Mouse (Mus musculus) left cerebral cortex, adult 2 months (tissue): ENCODE measurements around the gene Adam23. TPM values are rescaled to one million over a fixed set of nuclear protein-coding genes. Genes with fewer than 3 reads are reported as not detected.
"Not testable (repeated sequence)": the region's sequence is repeated elsewhere in the genome, so short reads cannot be mapped to it uniquely, and the experiment has no call there.

Experiments used
- DNase-seq, 2 experiments: peaks; one replicate each; pipeline ENCODE4 v3.0.0; 2021 to 2022; ENCODE audit warnings: low spot score in 2 of 2, mixed read lengths in 1 of 2; ENCODE audit errors: extremely low spot score in 1 of 2
- H3K27ac ChIP-seq: fragments of 200-600 bp; 2 replicates; pipeline ENCODE4 v1.8.1; 2022
- H3K4me3 ChIP-seq: fragments of 200-600 bp; 2 replicates; pipeline ENCODE4 v1.8.1; 2022
- CTCF ChIP-seq: fragments of 200-600 bp; IDR thresholded peaks from 2 replicates; pipeline ENCODE4 v1.8.1; 2022; ENCODE audit warnings: antibody characterized with exemption, mild to moderate bottlenecking, moderate library complexity
- intact Hi-C: fragments of 180-260 bp; cut with DNase I; formaldehyde crosslinking; loops from one replicate; pipeline ENCODE4 v1.15.1; 2025
- total RNA-seq, 2 experiments: library from RNA; stranded (reverse); gene quantifications; 2 replicates each; pipeline ENCODE4 v1.2.3; 2021

The Adam23 gene
- total RNA-seq, 2 experiments from 2014 or later: 146 to 155 TPM

DNA sequence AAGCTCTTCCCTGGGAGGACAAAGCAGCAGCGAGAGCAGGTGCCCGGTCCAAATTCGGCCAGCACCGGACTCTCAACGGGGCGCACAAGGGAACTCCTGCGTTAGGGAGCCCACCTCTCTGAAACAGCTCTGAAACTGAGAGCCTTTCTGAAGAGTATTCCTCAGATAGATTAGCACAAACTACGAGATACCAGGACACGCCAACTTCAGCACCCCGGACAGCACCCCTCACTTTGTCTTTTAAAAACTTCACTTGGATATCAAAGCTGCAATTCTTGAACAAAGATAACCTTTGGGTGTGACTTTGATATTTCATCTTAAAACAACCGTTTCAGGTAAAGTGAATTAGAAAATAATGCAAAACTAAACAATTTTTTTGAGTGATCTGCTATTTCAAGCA is 168.9 kb downstream of the Adam23 start:
- TF ChIP-seq CTCF: no peak
- intact Hi-C loops: no loop called here
- Histone ChIP-seq H3K4me3 (0 out of 2 replicates have a peak overlapping the region, but pooled peaks have one; percentile 22), H3K27ac (no peak overlapping the region)
- DNase-seq: no peak

- no peak for DNase-seq
- Histone ChIP-seq H3K4me3 (no peak within 1 kb of the TSS), H3K27ac (no peak within 1 kb of the TSS)
- intact Hi-C loops: no loop called here
- TF ChIP-seq CTCF: no peak
Measured at GRCm38 (mm10) chr1:63615668-63616067, 170.0 kb downstream of the Adam23 start, which contains the start of gene Gm39653. Gm39653 (plus strand) TSS chr1:63615968.

GRCm38 (mm10) chr1:63628211-63628610 is 182.5 kb downstream of the Adam23 start:
- no peak for TF ChIP-seq CTCF
- intact Hi-C loops: no loop called here
- H3K4me3 ChIP-seq: no peak overlapping the region
- no peak for DNase-seq
- H3K27ac ChIP-seq: no peak overlapping the region

- DNase-seq, H3K27ac ChIP-seq, intact Hi-C loops, H3K4me3 ChIP-seq: not testable (repeated sequence)
Measured at GRCm38 (mm10) chr1:63630390-63630789, 184.7 kb downstream of the Adam23 start.

GRCm38 (mm10) chr1:63639921-63640320 is 194.2 kb downstream of the Adam23 start:
- Histone ChIP-seq H3K27ac (no peak overlapping the region), H3K4me3 (no peak overlapping the region)
- intact Hi-C loops: no loop called here
- no peak for TF ChIP-seq CTCF
- DNase-seq: no peak

Other genes with a start within 250 kb of the Adam23 start
- under 1 TPM; 0.58 to 0.81 TPM for gene Gpr1, start 231.3 kb upstream of the Adam23 start, total RNA-seq
- gene Zdbf2, start 172.6 kb upstream of the Adam23 start, total RNA-seq: 10 to 100 TPM; 18.2 to 32.6 TPM
- under 1 TPM; 0.43 to 0.54 TPM for gene Gm39653, start 170.1 kb downstream of the Adam23 start, total RNA-seq
- under 1 TPM; 0.14 to 0.16 TPM for gene Dytn, start 241.0 kb downstream of the Adam23 start, total RNA-seq